Mouse (Mus musculus): ENCODE results near the gene Gm45837. TPM values are rescaled to one million over a fixed set of nuclear protein-coding genes. Genes with fewer than 3 reads are reported as not detected.

The Gm45837 gene
- polyA plus RNA-seq, 1 experiment from 2014 or later = not detected

- WGBS = 27% methylated on average over 8 of the region's 8 CpGs
- Histone ChIP-seq H3K36me3 (peaks cover 15% of the 10 kb centered on the region), H3K9me3 (no peaks in the 10 kb centered on the region), H3K4me1 (peaks cover 37% of the 10 kb centered on the region), H3K4me2 (0 out of 2 replicates have a peak overlapping the region, but pooled peaks have one; percentile 3), H3K9ac (no peak overlapping the region), H3K4me3 (no peak overlapping the region), H3K27ac (replicated peaks) (0 out of 2 replicates have a peak overlapping the region, but pooled peaks have one; percentile 2), H3K27me3 (replicated peaks) (peaks cover 46% of the 10 kb centered on the region)
- no peak for ATAC-seq (ENCODE audit: extremely low read depth, insufficient number of reproducible peaks, low FRiP score, low TSS enrichment)
These were observed 4.9 kb downstream of the Gm45837 start for GRCm38 (mm10) chr7:101415512-101416100.

DNA sequence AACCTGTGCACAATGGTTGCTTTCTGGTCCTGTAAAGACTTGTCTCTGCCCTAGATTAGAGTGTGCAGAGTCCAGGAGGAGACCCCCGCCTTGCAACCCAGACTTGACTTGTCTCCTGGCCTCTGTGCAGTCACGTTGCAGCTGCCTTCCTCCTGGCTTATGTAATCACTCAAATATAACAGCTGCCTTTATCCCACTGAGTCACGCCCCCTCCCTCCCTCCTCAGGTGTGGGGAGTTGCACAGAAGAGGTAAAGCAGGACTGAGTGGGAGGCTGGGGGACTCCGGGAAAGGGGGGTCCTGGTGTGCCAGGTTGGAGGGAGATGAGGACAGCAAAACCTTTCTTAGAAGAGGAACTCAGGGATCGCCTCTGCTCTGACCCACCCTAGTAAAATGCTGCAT, 5.7 kb downstream of the Gm45837 start:
- Histone ChIP-seq H3K36me3 (peaks cover 7% of the 10 kb centered on the region; the same call in 1 of the 2 replicates), H3K4me3 (no peak overlapping the region), H3K27me3 (replicated peaks) (peaks cover 54% of the 10 kb centered on the region), H3K4me1 (peaks cover 37% of the 10 kb centered on the region), H3K9ac (no peak overlapping the region), H3K9me3 (no peaks in the 10 kb centered on the region), H3K27ac (replicated peaks) (no peak overlapping the region), H3K4me2 (no peak overlapping the region)
- 52% methylated on average over 5 of the region's 5 CpGs for WGBS
- ATAC-seq (ENCODE audit: extremely low read depth, insufficient number of reproducible peaks, low FRiP score, low TSS enrichment) = no peak

DNA sequence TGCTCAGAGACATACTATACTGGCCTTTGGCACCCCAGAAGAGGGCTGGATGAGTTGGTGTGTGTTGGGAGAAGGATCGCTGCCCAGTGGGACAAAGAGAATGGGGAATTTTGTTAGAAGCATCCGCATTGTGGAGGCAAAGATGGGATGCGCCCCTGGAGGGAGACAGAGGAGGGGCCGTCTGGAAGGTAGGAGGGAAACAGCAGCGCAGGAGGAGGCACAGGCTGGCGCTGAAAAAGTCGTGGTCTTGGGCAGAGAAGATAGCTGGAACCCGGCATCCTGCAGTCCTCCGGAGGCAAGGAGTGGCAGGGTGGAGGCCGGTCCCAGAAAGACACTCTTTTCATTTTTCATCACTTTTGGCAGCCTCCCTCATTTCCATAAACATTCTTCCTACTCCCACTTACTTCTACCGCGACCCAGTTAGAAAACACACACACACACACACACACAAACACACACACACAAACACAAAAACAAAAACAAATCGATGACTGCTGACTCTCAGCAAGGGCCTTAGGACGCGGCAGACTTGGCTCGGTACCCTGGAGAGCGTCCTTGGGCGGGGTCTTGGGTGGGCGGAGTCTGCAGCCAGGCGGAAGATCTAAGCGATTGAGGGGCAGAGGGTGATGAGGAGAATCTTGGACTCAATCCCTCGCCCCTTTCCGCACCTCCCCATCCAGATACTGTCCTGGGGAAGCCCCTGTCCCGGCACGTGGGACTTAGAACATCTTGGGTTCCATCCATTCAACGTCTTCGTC, 8.5 kb downstream of the Gm45837 start:
- 4% methylated on average over 27 of the region's 27 CpGs for WGBS
- no peak for ATAC-seq (ENCODE audit: extremely low read depth, insufficient number of reproducible peaks, low FRiP score, low TSS enrichment)
- H3K4me2 ChIP-seq = no peak overlapping the region

DNA sequence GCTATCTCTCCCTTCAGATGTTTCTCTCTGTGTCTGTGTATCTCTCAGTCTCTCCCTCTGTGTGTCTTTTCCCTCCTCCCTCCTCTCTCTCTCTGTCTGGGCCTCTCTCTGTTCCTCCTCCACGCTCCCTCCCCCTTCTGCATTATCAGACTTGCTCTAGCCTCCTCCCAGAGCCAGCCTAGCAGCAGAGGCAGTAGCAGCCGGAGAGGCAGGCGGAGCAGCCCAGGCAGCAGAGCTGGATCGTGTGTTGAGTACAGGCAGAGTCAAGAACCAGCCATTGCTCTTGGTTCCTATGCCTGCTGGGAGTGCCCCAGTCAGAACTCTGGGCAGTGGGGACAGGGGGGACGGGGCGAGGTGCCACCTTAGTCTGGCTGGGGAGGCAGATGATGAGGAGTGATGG, 10.8 kb downstream of the Gm45837 start, which contains the start of gene Pde2a:
Pde2a (plus strand) TSS at position 163 of the 400 bp plus-strand sequence.
- no peaks in the 10 kb centered on the region for H3K4me1 ChIP-seq
- no peaks in the 10 kb centered on the region for H3K36me3 ChIP-seq
- H3K9me3 ChIP-seq = no peaks in the 10 kb centered on the region
- ATAC-seq (ENCODE audit: extremely low read depth, insufficient number of reproducible peaks, low FRiP score, low TSS enrichment) = no peak
- H3K4me2 ChIP-seq = no peak within 1 kb of the TSS
- peaks cover 91% of the 10 kb centered on the region for H3K27me3 ChIP-seq (replicated peaks)
- H3K27ac ChIP-seq (replicated peaks) = no peak within 1 kb of the TSS
- H3K9ac ChIP-seq = no peak within 1 kb of the TSS
- WGBS = 16% methylated on average over 6 of the region's 6 CpGs
- H3K4me3 ChIP-seq = no peak within 1 kb of the TSS

More for the DNA sequence above, 8.5 kb downstream of the Gm45837 start:
- Histone ChIP-seq H3K9ac (no peak overlapping the region), H3K27ac (replicated peaks) (no peak overlapping the region), H3K4me1 (peaks cover 23% of the 10 kb centered on the region), H3K4me3 (no peak overlapping the region), H3K27me3 (replicated peaks) (peaks cover 77% of the 10 kb centered on the region), H3K9me3 (no peaks in the 10 kb centered on the region), H3K36me3 (no peaks in the 10 kb centered on the region)

- H3K36me3 ChIP-seq = no peaks in the 10 kb centered on the region
- WGBS = 39% methylated on average over 3 of the region's 3 CpGs
- ATAC-seq (ENCODE audit: extremely low read depth, insufficient number of reproducible peaks, low FRiP score, low TSS enrichment) = no peak
- peaks cover 86% of the 10 kb centered on the region for H3K27me3 ChIP-seq (replicated peaks)
- no peak overlapping the region for H3K4me3 ChIP-seq
- H3K27ac ChIP-seq (replicated peaks) = no peak overlapping the region
- no peaks in the 10 kb centered on the region for H3K9me3 ChIP-seq
- no peak overlapping the region for H3K9ac ChIP-seq
- H3K4me1 ChIP-seq = no peaks in the 10 kb centered on the region
- H3K4me2 ChIP-seq = no peak overlapping the region
These were observed 11.4 kb downstream of the Gm45837 start for GRCm38 (mm10) chr7:101422069-101422468.

DNA sequence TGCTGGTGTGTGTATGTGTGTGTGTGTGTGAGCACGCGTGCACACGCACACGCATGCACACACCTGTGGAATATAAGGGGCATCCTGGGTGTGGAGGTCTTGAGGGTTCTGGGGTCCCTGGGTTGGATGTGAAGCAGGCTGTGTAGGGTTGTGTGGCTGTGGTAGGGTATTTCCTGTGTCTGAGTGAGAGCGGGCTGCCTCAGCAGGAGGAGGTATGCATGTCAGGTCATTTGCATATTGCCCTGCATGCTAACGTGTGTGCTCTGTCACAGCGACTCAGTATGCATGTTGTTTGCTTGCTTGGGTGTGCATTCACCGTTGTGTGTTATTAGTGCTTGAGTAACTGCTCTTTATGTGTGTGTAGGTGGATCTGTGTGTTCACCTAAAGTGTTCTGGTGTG, 12.0 kb downstream of the Gm45837 start:
- H3K9me3 ChIP-seq = no peaks in the 10 kb centered on the region
- ATAC-seq (ENCODE audit: extremely low read depth, insufficient number of reproducible peaks, low FRiP score, low TSS enrichment) = no peak

GRCm38 (mm10) chr7:101423970-101424369, 13.3 kb downstream of the Gm45837 start:
- peaks cover 74% of the 10 kb centered on the region for H3K27me3 ChIP-seq (replicated peaks)

More for the DNA sequence above, 12.0 kb downstream of the Gm45837 start:
- no peak overlapping the region for H3K4me2 ChIP-seq
- no peaks in the 10 kb centered on the region for H3K4me1 ChIP-seq
- peaks cover 80% of the 10 kb centered on the region for H3K27me3 ChIP-seq (replicated peaks)
- no peak overlapping the region for H3K9ac ChIP-seq
- 78% methylated on average over 8 of the region's 8 CpGs for WGBS
- H3K4me3 ChIP-seq = no peak overlapping the region
- no peak overlapping the region for H3K27ac ChIP-seq (replicated peaks)
- H3K36me3 ChIP-seq = no peaks in the 10 kb centered on the region

DNA sequence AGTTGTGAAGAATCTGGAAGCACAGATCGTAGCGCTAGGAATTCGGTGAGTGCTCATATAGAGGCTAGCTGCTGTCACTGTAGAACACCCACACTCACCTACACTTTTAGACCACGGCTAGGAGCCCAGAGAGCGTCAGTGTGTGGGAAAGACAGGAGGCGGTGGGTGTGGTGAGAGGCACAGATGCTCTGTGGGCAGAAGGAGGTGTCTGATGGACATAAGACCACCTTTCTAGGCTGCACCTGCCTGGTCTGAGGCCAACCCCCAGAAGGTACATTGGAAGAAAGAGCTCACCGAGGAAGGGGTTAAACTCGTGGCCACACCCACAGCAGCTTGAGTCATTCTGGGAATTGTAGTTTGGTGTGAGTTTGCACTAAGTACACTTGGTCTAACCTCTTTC, 16.0 kb downstream of the Gm45837 start:
- no peak overlapping the region for H3K9ac ChIP-seq
- peaks cover 59% of the 10 kb centered on the region for H3K27me3 ChIP-seq (replicated peaks)
- H3K36me3 ChIP-seq = no peaks in the 10 kb centered on the region
- H3K27ac ChIP-seq (replicated peaks) = no peak overlapping the region
- H3K9me3 ChIP-seq = no peaks in the 10 kb centered on the region
- no peak for ATAC-seq (ENCODE audit: extremely low read depth, insufficient number of reproducible peaks, low FRiP score, low TSS enrichment)
- H3K4me1 ChIP-seq = no peaks in the 10 kb centered on the region
- H3K4me2 ChIP-seq = no peak overlapping the region
- no peak overlapping the region for H3K4me3 ChIP-seq
- WGBS = 53% methylated on average over 8 of the region's 8 CpGs

More at GRCm38 (mm10) chr7:101423970-101424369, 13.3 kb downstream of the Gm45837 start:
- H3K9ac ChIP-seq = no peak overlapping the region
- no peaks in the 10 kb centered on the region for H3K4me1 ChIP-seq
- no peaks in the 10 kb centered on the region for H3K36me3 ChIP-seq
- no peak overlapping the region for H3K4me3 ChIP-seq
- no peak overlapping the region for H3K27ac ChIP-seq (replicated peaks)
- H3K9me3 ChIP-seq = no peaks in the 10 kb centered on the region
- 55% methylated on average over 6 of the region's 6 CpGs for WGBS
- no peak for ATAC-seq (ENCODE audit: extremely low read depth, insufficient number of reproducible peaks, low FRiP score, low TSS enrichment)
- no peak overlapping the region for H3K4me2 ChIP-seq

DNA sequence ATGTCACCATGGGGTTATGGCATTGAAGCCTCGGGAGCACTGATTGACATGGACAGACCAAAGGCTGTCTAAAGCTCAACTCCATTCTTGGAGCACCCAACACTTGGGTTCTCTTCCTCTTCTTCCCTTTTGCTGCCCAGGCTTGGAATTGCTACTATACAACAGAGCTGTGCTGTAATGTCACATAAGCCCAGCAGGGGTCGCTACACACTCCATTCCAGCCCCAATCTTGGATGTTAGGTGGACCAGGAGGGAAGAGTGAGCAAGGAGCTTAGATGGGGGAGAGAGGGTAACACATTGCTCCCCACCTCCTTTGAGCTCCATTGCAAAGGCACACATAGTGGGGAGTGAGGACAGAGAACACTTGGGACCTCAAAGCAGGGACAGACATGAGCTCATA, 17.1 kb downstream of the Gm45837 start:
- H3K27me3 ChIP-seq (replicated peaks) = peaks cover 58% of the 10 kb centered on the region
- no peaks in the 10 kb centered on the region for H3K9me3 ChIP-seq
- no peak overlapping the region for H3K27ac ChIP-seq (replicated peaks)
- ATAC-seq (ENCODE audit: extremely low read depth, insufficient number of reproducible peaks, low FRiP score, low TSS enrichment) = no peak
- H3K4me1 ChIP-seq = no peaks in the 10 kb centered on the region
- WGBS = 8% methylated on average over 2 of the region's 2 CpGs
- no peak overlapping the region for H3K4me2 ChIP-seq
- no peaks in the 10 kb centered on the region for H3K36me3 ChIP-seq
- no peak overlapping the region for H3K9ac ChIP-seq
- no peak overlapping the region for H3K4me3 ChIP-seq

GRCm38 (mm10) chr7:101435038-101435437, 24.4 kb downstream of the Gm45837 start:
- WGBS = 57% methylated on average over 6 of the region's 6 CpGs
- no peak overlapping the region for H3K27ac ChIP-seq (replicated peaks)
- H3K9me3 ChIP-seq = no peaks in the 10 kb centered on the region
- no peak for ATAC-seq (ENCODE audit: extremely low read depth, insufficient number of reproducible peaks, low FRiP score, low TSS enrichment)
- peaks cover 26% of the 10 kb centered on the region; the same call in 1 of the 2 replicates for H3K27me3 ChIP-seq (replicated peaks)
- no peak overlapping the region for H3K4me2 ChIP-seq
- no peaks in the 10 kb centered on the region for H3K36me3 ChIP-seq
- no peak overlapping the region for H3K4me3 ChIP-seq
- no peak overlapping the region for H3K9ac ChIP-seq
- H3K4me1 ChIP-seq = no peaks in the 10 kb centered on the region

GRCm38 (mm10) chr7:101437876-101438275, 27.2 kb downstream of the Gm45837 start:
- Histone ChIP-seq H3K27me3 (replicated peaks) (peaks cover 38% of the 10 kb centered on the region), H3K4me3 (no peak overlapping the region)
- no peak for ATAC-seq (ENCODE audit: extremely low read depth, insufficient number of reproducible peaks, low FRiP score, low TSS enrichment)

More at GRCm38 (mm10) chr7:101437876-101438275, 27.2 kb downstream of the Gm45837 start:
- H3K9me3 ChIP-seq = no peaks in the 10 kb centered on the region
- H3K36me3 ChIP-seq = no peaks in the 10 kb centered on the region
- H3K9ac ChIP-seq = no peak overlapping the region
- H3K4me1 ChIP-seq = no peaks in the 10 kb centered on the region
- H3K27ac ChIP-seq (replicated peaks) = no peak overlapping the region
- 9% methylated on average over 1 of the region's 1 CpGs for WGBS
- no peak overlapping the region for H3K4me2 ChIP-seq
